8 mouse cellular contexts compared by ENCODE assay signal in the genomic region with DNA sequence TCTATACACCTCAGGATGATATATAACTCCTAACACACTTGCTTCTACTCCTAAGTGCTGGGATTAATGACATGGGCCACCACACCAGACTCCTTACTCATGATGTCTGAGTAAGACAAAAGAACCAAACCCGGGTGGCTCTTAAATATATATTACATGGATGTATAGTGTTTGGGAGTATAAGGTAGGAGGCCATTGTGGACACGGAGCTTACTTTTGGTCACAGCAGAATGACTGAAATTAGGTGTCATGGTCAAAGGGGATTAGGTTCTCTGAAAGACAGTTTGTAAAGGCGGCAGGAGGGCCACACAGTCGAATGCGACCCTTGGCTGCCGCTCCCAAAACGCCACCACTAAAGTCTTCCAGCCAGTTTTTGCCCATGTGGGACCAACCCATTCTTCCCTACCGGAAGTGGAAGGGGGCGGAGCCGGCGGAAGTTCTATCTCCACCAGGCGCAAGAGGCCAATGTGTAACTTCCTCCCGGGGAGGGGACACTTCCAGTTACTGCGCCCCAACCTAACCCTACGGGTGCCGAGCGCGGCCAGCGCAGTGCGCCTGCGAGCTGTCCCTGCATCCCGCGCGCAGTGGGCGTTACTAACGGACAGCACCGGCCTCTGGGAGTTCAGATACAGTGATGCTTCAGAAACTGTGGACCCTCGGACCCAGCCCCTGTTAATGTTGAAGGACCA. TPM values are rescaled to one million over a fixed set of nuclear protein-coding genes. Genes with fewer than 3 reads are reported as not detected.
DNase-seq lines count a peak whose midpoint lies in the region; ATAC-seq lines count a peak whose summit lies in the region.

No protein-coding gene starts in this region.

- peak overlapping the region; percentile 43 for H3K4me3 ChIP-seq in forebrain, embryonic 11.5 days (ENCODE audit: low read depth, low read length)
- H3K4me3 ChIP-seq in heart, embryonic 16.5 days (ENCODE audit: low read length) = peak overlapping the region; percentile 52
- peak overlapping the region; percentile 53 for H3K4me3 ChIP-seq in liver, embryonic 15.5 days (replicated peaks)
- peak overlapping the region; percentile 44 for H3K4me3 ChIP-seq in neural tube, embryonic 12.5 days

- 18% methylated on average over 28 of the region's 28 CpGs for WGBS in forebrain, embryonic 11.5 days
- WGBS in heart, embryonic 16.5 days = 17% methylated on average over 28 of the region's 28 CpGs
- 20% methylated on average over 28 of the region's 28 CpGs for WGBS in liver, embryonic 15.5 days (ENCODE audit: insufficient replicate concordance)
- 26% methylated on average over 28 of the region's 28 CpGs for WGBS in neural tube, embryonic 12.5 days

- peak overlapping the region; percentile 56 for H3K4me2 ChIP-seq in forebrain, embryonic 11.5 days (ENCODE audit: low read depth, low read length, severe bottlenecking)
- peak overlapping the region; percentile 77 for H3K4me2 ChIP-seq in heart, embryonic 16.5 days (ENCODE audit: low read depth, low read length)
- H3K4me2 ChIP-seq in liver, embryonic 15.5 days = peak overlapping the region; percentile 64
- H3K4me2 ChIP-seq in neural tube, embryonic 12.5 days (replicated peaks) = peak overlapping the region; percentile 63

- no peaks in the 10 kb centered on the region for H3K9me3 ChIP-seq in forebrain, embryonic 11.5 days (ENCODE audit: control insufficient read depth, low read length)
- H3K9me3 ChIP-seq in heart, embryonic 16.5 days (replicated peaks; ENCODE audit: control insufficient read depth, low read length) = no peaks in the 10 kb centered on the region
- H3K9me3 ChIP-seq in liver, embryonic 15.5 days (replicated peaks) = no peaks in the 10 kb centered on the region
- H3K9me3 ChIP-seq in neural tube, embryonic 12.5 days = no peaks in the 10 kb centered on the region

- no peaks in the 10 kb centered on the region for H3K27me3 ChIP-seq in forebrain, embryonic 11.5 days (ENCODE audit: control insufficient read depth, insufficient read depth, low read length)
- no peaks in the 10 kb centered on the region for H3K27me3 ChIP-seq in heart, embryonic 16.5 days (ENCODE audit: control insufficient read depth, insufficient read depth, low read length)
- H3K27me3 ChIP-seq in liver, embryonic 15.5 days = no peaks in the 10 kb centered on the region
- no peaks in the 10 kb centered on the region for H3K27me3 ChIP-seq in neural tube, embryonic 12.5 days (replicated peaks)

- no peaks in the 10 kb centered on the region for H3K36me3 ChIP-seq in forebrain, embryonic 11.5 days (ENCODE audit: control insufficient read depth, insufficient read depth, low read length)
- no peaks in the 10 kb centered on the region for H3K36me3 ChIP-seq in heart, embryonic 16.5 days (ENCODE audit: control insufficient read depth, insufficient read depth)
- no peaks in the 10 kb centered on the region for H3K36me3 ChIP-seq in liver, embryonic 15.5 days (replicated peaks)
- H3K36me3 ChIP-seq in neural tube, embryonic 12.5 days = no peaks in the 10 kb centered on the region

- peak; percentile 96 for ATAC-seq in CD4-positive, CD25-positive, alpha-beta regulatory T cell, adult 4 months
- ATAC-seq in forebrain, embryonic 11.5 days (replicated peaks; ENCODE audit: low FRiP score) = peak; percentile 92
- peak; percentile 94 for ATAC-seq in heart, embryonic 16.5 days (replicated peaks; ENCODE audit: extremely low read depth, insufficient read depth, low FRiP score)
- ATAC-seq in liver, embryonic 15.5 days (ENCODE audit: insufficient read depth) = peak; percentile 83
- peak; percentile 90 for ATAC-seq in neural tube, embryonic 12.5 days (ENCODE audit: low FRiP score, low read depth)

- H3K27ac ChIP-seq in forebrain, embryonic 11.5 days (ENCODE audit: low read depth, low read length) = no peak overlapping the region
- no peak overlapping the region for H3K27ac ChIP-seq in heart, embryonic 16.5 days (ENCODE audit: low read length)
- no peak overlapping the region for H3K27ac ChIP-seq in liver, embryonic 15.5 days (replicated peaks)
- no peak overlapping the region for H3K27ac ChIP-seq in neural tube, embryonic 12.5 days

- peak overlapping the region; percentile 61 for H3K9ac ChIP-seq in forebrain, embryonic 11.5 days (ENCODE audit: low read length)
- peak overlapping the region; percentile 67 for H3K9ac ChIP-seq in heart, embryonic 16.5 days (ENCODE audit: low read length)
- H3K9ac ChIP-seq in liver, embryonic 15.5 days = peak overlapping the region; percentile 26; the same call in 1 of the 2 replicates
- peak overlapping the region; percentile 59 for H3K9ac ChIP-seq in neural tube, embryonic 12.5 days

- peaks cover 2% of the 10 kb centered on the region; the same call in 1 of the 2 replicates for H3K4me1 ChIP-seq in forebrain, embryonic 11.5 days (replicated peaks; ENCODE audit: control insufficient read depth, insufficient read depth, low read length)
- H3K4me1 ChIP-seq in heart, embryonic 16.5 days (ENCODE audit: control insufficient read depth, insufficient read depth, low read length) = peaks cover 8% of the 10 kb centered on the region; the same call in 1 of the 2 replicates
- H3K4me1 ChIP-seq in liver, embryonic 15.5 days (replicated peaks) = peaks cover 4% of the 10 kb centered on the region
- H3K4me1 ChIP-seq in neural tube, embryonic 12.5 days = peaks cover 10% of the 10 kb centered on the region

- DNase-seq in c-Kit-positive CD71-positive TER-119-negative erythroid progenitor cells, embryonic 14.5 days (ENCODE audit: low read depth) = peak; percentile 56
- DNase-seq in forebrain, embryonic 11.5 days (ENCODE audit: low spot score) = peak; percentile 88
- peak; percentile 94 to 95 for DNase-seq in kidney, postnatal 36 days
- peak; percentile 95 for DNase-seq in telencephalon, adult 2 months (ENCODE audit: low read depth, low spot score)

RNA-seq across cellular contexts. Expression of a gene that starts 25.8 kb away (rescaled TPM):
- polyA plus RNA-seq in CD4-positive, CD25-positive, alpha-beta regulatory T cell, adult 4 months (2017; shearing (Covaris generic)) = 10 to 100 TPM; 10.6 to 10.7 TPM
- polyA plus RNA-seq in forebrain, embryonic 11.5 days (2014; fragmentation: Nextera tagmentation; extraction: Ambion mirVana) = 35.5 and 36.9 TPM in 2 replicates
- 9.7 and 11.3 TPM in 2 replicates for polyA plus RNA-seq in heart, embryonic 16.5 days (2015; fragmentation: Nextera tagmentation; extraction: Ambion mirVana)
- 3.4 TPM in 2 replicates for polyA plus RNA-seq in liver, embryonic 15.5 days (2015; fragmentation: Nextera tagmentation; extraction: Ambion mirVana)
- 34.3 and 35.4 TPM in 2 replicates for polyA plus RNA-seq in neural tube, embryonic 12.5 days (2016; fragmentation: Nextera tagmentation; extraction: Ambion mirVana)

RNA-seq across cellular contexts. Expression of a gene that starts 59.7 kb away (rescaled TPM):
- polyA plus RNA-seq in CD4-positive, CD25-positive, alpha-beta regulatory T cell, adult 4 months (2017; shearing (Covaris generic)) = 10 to 100 TPM; 23.7 to 26.6 TPM
- polyA plus RNA-seq in forebrain, embryonic 11.5 days (2014; fragmentation: Nextera tagmentation; extraction: Ambion mirVana) = 48.4 and 49.8 TPM in 2 replicates
- 26.3 and 26.4 TPM in 2 replicates for polyA plus RNA-seq in heart, embryonic 16.5 days (2015; fragmentation: Nextera tagmentation; extraction: Ambion mirVana)
- polyA plus RNA-seq in liver, embryonic 15.5 days (2015; fragmentation: Nextera tagmentation; extraction: Ambion mirVana) = 114 and 120 TPM in 2 replicates
- polyA plus RNA-seq in neural tube, embryonic 12.5 days (2016; fragmentation: Nextera tagmentation; extraction: Ambion mirVana) = 47.9 and 53.0 TPM in 2 replicates
